Comparison of ENCODE assay signal across 7 mouse cellular contexts in the genomic region with DNA sequence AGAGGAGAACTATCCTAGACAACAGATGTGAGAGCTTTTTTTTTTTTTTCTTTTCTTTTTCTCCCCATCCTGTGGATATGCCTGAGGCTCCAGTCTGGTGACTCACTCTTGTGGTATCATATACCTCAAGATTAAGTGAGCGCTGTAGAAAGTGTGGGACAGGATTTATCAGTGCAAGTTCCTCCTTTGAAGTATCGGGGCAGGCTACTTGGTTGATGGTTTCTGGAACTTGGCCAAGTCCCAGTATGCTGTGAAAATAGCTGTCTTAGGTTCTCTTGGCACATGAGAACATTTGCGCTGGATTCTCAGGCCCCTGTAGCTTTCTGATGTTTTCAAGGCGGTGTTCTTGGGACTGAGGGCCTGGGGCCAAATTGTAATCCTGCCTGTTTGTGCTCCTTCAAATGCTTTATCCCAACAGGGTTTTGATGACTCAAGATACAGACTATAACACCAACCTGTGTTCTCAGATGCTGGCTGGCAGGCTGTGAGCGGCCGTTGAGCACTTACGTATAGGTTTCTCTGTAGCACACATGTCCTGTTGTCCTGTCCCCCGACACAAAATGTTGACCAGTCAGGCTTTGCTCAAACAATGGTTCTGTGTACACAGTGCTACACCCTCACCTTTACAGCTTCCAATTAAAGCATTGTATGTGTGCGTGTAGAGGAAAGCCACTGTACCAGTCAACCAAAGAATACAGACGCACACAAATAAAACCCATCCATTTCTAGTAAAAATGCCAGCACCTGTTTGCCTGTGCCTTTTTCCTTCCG.
DNase-seq lines count a peak whose midpoint lies in the region; ATAC-seq and TF ChIP-seq lines count a peak whose summit lies in the region.

No protein-coding gene starts in this region.

- H3K4me3 ChIP-seq in hindbrain, embryonic 12.5 days, result no peak overlapping the region
- H3K4me3 ChIP-seq in hindbrain, embryonic 11.5 days (ENCODE audit: low read depth, low read length), result no peak overlapping the region
- no peak overlapping the region for H3K4me3 ChIP-seq in cerebellum, adult 2 months (replicated peaks; ENCODE audit: insufficient read depth, low read depth, low read length)

- H3K4me1 ChIP-seq in hindbrain, embryonic 12.5 days, result peaks cover 20% of the 10 kb centered on the region
- no peaks in the 10 kb centered on the region for H3K4me1 ChIP-seq in hindbrain, embryonic 11.5 days (replicated peaks; ENCODE audit: control insufficient read depth, insufficient read depth, low read length)
- H3K4me1 ChIP-seq in cerebellum, adult 2 months (ENCODE audit: control insufficient read depth, insufficient read depth, low read length), result no peaks in the 10 kb centered on the region

- no peak for TF ChIP-seq CTCF in cerebellum, adult 2 months (IDR thresholded peaks at IDR 0.05; ENCODE audit: borderline replicate concordance, insufficient read depth, low read depth, low read length)

- no peak overlapping the region for H3K4me2 ChIP-seq in hindbrain, embryonic 12.5 days (replicated peaks)
- H3K4me2 ChIP-seq in hindbrain, embryonic 11.5 days (replicated peaks; ENCODE audit: low read depth, low read length), result no peak overlapping the region

- DNase-seq in hindbrain, embryonic 11.5 days (ENCODE audit: low spot score), result no peak
- DNase-seq in 3134 (ENCODE audit: extremely low read depth, insufficient read length, low spot score) (peak; percentile 54), MN1 (ENCODE audit: low spot score) (peak; percentile 56)
- peak; percentile 57 for DNase-seq in large intestine, adult 2 months (ENCODE audit: low read depth, low spot score)
- no peak for DNase-seq in thymus, postnatal 25 days
- DNase-seq in cerebellum, adult 2 months, result no peak

- no peaks in the 10 kb centered on the region for H3K9me3 ChIP-seq in hindbrain, embryonic 12.5 days (replicated peaks)
- H3K9me3 ChIP-seq in hindbrain, embryonic 11.5 days (ENCODE audit: control insufficient read depth, low read length), result no peaks in the 10 kb centered on the region

- 76% methylated on average over 11 of the region's 11 CpGs for WGBS in hindbrain, embryonic 12.5 days
- 85% methylated on average over 11 of the region's 11 CpGs for WGBS in hindbrain, embryonic 11.5 days
- 27% methylated on average over 11 of the region's 11 CpGs for WGBS in large intestine, adult 2 months
- WGBS in cerebellum, adult 2 months, result 88% methylated on average over 11 of the region's 11 CpGs

- H3K27ac ChIP-seq in hindbrain, embryonic 12.5 days, result 0 out of 2 replicates have a peak overlapping the region, but pooled peaks have one; percentile 4
- H3K27ac ChIP-seq in hindbrain, embryonic 11.5 days (ENCODE audit: low read depth, low read length), result no peak overlapping the region
- H3K27ac ChIP-seq in cerebellum, adult 2 months (ENCODE audit: insufficient read depth, low read length), result no peak overlapping the region

- TF ChIP-seq POLR2A in cerebellum, adult 2 months (IDR thresholded peaks at IDR 0.05; ENCODE audit: borderline replicate concordance, insufficient read depth, low read length), result no peak

- ATAC-seq in hindbrain, embryonic 12.5 days (ENCODE audit: low FRiP score), result no peak
- ATAC-seq in hindbrain, embryonic 11.5 days (ENCODE audit: low FRiP score), result no peak

- H3K27me3 ChIP-seq in hindbrain, embryonic 12.5 days, result 0 out of 2 replicates have a peak, but pooled peaks cover 4% of the 10 kb centered on the region
- no peaks in the 10 kb centered on the region for H3K27me3 ChIP-seq in hindbrain, embryonic 11.5 days (ENCODE audit: control insufficient read depth, insufficient read depth, low read length)
- no peaks in the 10 kb centered on the region for H3K27me3 ChIP-seq in cerebellum, adult 2 months (ENCODE audit: control insufficient read depth, insufficient read depth, low read length)

- no peaks in the 10 kb centered on the region for H3K36me3 ChIP-seq in hindbrain, embryonic 12.5 days
- H3K36me3 ChIP-seq in hindbrain, embryonic 11.5 days (ENCODE audit: control insufficient read depth, insufficient read depth, low read length), result no peaks in the 10 kb centered on the region

- no peak overlapping the region for H3K9ac ChIP-seq in hindbrain, embryonic 12.5 days
- H3K9ac ChIP-seq in hindbrain, embryonic 11.5 days (ENCODE audit: low read depth, low read length), result no peak overlapping the region

Comparison
In these comparisons a context has a peak if more than half of its experiments do, and no peak if none do; other contexts are left out.
1. DNase-seq: peak in 3134 (single experiment), MN1 (single experiment) and large intestine, adult 2 months (single experiment); none in hindbrain, embryonic 11.5 days (single experiment), thymus, postnatal 25 days (single experiment) and cerebellum, adult 2 months (0 of 2).